Mouse (Mus musculus) liver, embryonic 11.5 days (tissue): Measurements from ENCODE around the gene Dcaf6. TPM values are rescaled to one million over a fixed set of nuclear protein-coding genes. Genes with fewer than 3 reads are reported as not detected.
A peak's percentile ranks its signal among the peaks of the same experiment; 100 is the strongest.

Experiments used
- ATAC-seq: fragments of 200-750 bp; cut with Nextera tagmentation; replicated peaks from 2 replicates; pipeline ENCODE4 v1.8.0; 2017; ENCODE audit warnings: moderate number of reproducible peaks, mild to moderate bottlenecking, moderate TSS enrichment, moderate library complexity; ENCODE audit not compliant: low FRiP score
- DNase-seq: peaks from one replicate; pipeline ENCODE4 v3.0.0-alpha.2; 2017; ENCODE audit warnings: low spot score
- H3K27ac ChIP-seq: fragments of 300-500 bp; sonication (generic); 2 replicates; pipeline ENCODE4 v1.5.1; 2014; ENCODE audit warnings: mild to moderate bottlenecking, low read depth, low read length, control low read depth
- H3K27me3 ChIP-seq: fragments of 300-500 bp; sonication (generic); replicated peaks from 2 replicates; pipeline ENCODE4 v1.6.1; 2014; ENCODE audit warnings: low read length, mixed read lengths; ENCODE audit not compliant: control insufficient read depth, insufficient read depth
- H3K36me3 ChIP-seq: fragments of 300-500 bp; sonication (generic); 2 replicates; pipeline ENCODE4 v1.6.1; 2014; ENCODE audit warnings: mild to moderate bottlenecking, low read length, moderate library complexity, mixed read lengths; ENCODE audit not compliant: control insufficient read depth, insufficient read depth
- H3K4me1 ChIP-seq: fragments of 300-500 bp; sonication (generic); replicated peaks from 2 replicates; pipeline ENCODE4 v1.6.1; 2014; ENCODE audit warnings: low read length, mixed read lengths; ENCODE audit not compliant: control insufficient read depth, insufficient read depth
- H3K4me2 ChIP-seq: fragments of 300-500 bp; sonication (generic); 2 replicates; pipeline ENCODE4 v1.6.1; 2014; ENCODE audit warnings: mild to moderate bottlenecking, control low read depth, moderate library complexity
- H3K4me3 ChIP-seq: fragments of 300-500 bp; sonication (generic); 2 replicates; pipeline ENCODE4 v1.5.1; 2014; ENCODE audit warnings: low read depth, low read length, control low read depth
- H3K9ac ChIP-seq: fragments of 300-500 bp; sonication (generic); 2 replicates; pipeline ENCODE4 v1.6.1; 2014; ENCODE audit warnings: low read depth, low read length, control low read depth
- H3K9me3 ChIP-seq: fragments of 300-500 bp; sonication (generic); 2 replicates; pipeline ENCODE4 v1.6.1; 2016; ENCODE audit warnings: low read length, inconsistent platforms, mixed read lengths; ENCODE audit not compliant: control insufficient read depth
- WGBS: fragments of 180-500 bp; shearing (Covaris S2); extraction: QIAGEN DNeasy Blood & Tissue Kit; methylation state at CpG from one replicate; pipeline ENCODE4 v1.1.7; 2014; 5-methylcytosine and 5-hydroxymethylcytosine counted together
- polyA plus RNA-seq: library from polyadenylated mRNA; unstranded; fragments of >200 nt; fragmentation: Nextera tagmentation; extraction: Ambion mirVana; gene quantifications from 2 replicates; pipeline ENCODE4 v1.2.1, GENCODE M21; 2014

Dcaf6 gene
- polyA plus RNA-seq, 1 experiment from 2014 or later: 15.9 TPM

GRCm38 (mm10) chr1:165393033-165393432, 67.2 kb downstream of the Dcaf6 start:
- 70% methylated on average over 1 of the region's 1 CpGs for WGBS
- Histone ChIP-seq H3K36me3 (no peaks in the 10 kb centered on the region), H3K27me3 (no peaks in the 10 kb centered on the region), H3K27ac (no peak overlapping the region), H3K9ac (no peak overlapping the region), H3K4me3 (no peak overlapping the region), H3K9me3 (no peaks in the 10 kb centered on the region), H3K4me2 (no peak overlapping the region), H3K4me1 (peaks cover 13% of the 10 kb centered on the region)
- DNase-seq: no peak
- ATAC-seq: no peak

- Histone ChIP-seq H3K9me3 (no peaks in the 10 kb centered on the region), H3K27me3 (no peaks in the 10 kb centered on the region), H3K4me2 (no peak overlapping the region), H3K27ac (no peak overlapping the region), H3K4me3 (no peak overlapping the region), H3K4me1 (no peaks in the 10 kb centered on the region), H3K36me3 (no peaks in the 10 kb centered on the region; the same call in 1 of the 2 replicates), H3K9ac (no peak overlapping the region)
- 77% methylated on average over 5 of the region's 5 CpGs for WGBS
- ATAC-seq (no peak), DNase-seq (no peak)
Measured at GRCm38 (mm10) chr1:165388716-165389115, 71.6 kb downstream of the Dcaf6 start.

- Histone ChIP-seq H3K4me2 (no peak overlapping the region), H3K27ac (no peak overlapping the region), H3K9me3 (no peaks in the 10 kb centered on the region), H3K27me3 (no peaks in the 10 kb centered on the region), H3K9ac (no peak overlapping the region), H3K4me3 (no peak overlapping the region), H3K4me1 (no peaks in the 10 kb centered on the region), H3K36me3 (no peaks in the 10 kb centered on the region; the same call in 1 of the 2 replicates)
- ATAC-seq (no peak), DNase-seq (no peak)
- 86% methylated on average over 9 of the region's 9 CpGs for WGBS
Measured at GRCm38 (mm10) chr1:165386525-165386923, 73.8 kb downstream of the Dcaf6 start.

- Histone ChIP-seq H3K9ac (no peak overlapping the region), H3K27me3 (no peaks in the 10 kb centered on the region), H3K4me3 (no peak overlapping the region), H3K27ac (no peak overlapping the region), H3K4me2 (no peak overlapping the region), H3K36me3 (no peaks in the 10 kb centered on the region; the same call in 1 of the 2 replicates), H3K9me3 (no peaks in the 10 kb centered on the region), H3K4me1 (no peaks in the 10 kb centered on the region)
- whole genome bisulfite sequencing: 87% methylated on average over 14 of the region's 14 CpGs
- no peak for DNase-seq
- ATAC-seq: no peak
Measured at GRCm38 (mm10) chr1:165385810-165386524, 74.3 kb downstream of the Dcaf6 start.

GRCm38 (mm10) chr1:165373839-165374238, 86.4 kb downstream of the Dcaf6 start:
- Histone ChIP-seq H3K4me2 (no peak overlapping the region), H3K9ac (no peak overlapping the region), H3K36me3 (no peaks in the 10 kb centered on the region), H3K27ac (no peak overlapping the region), H3K27me3 (no peaks in the 10 kb centered on the region), H3K9me3 (no peaks in the 10 kb centered on the region), H3K4me1 (no peaks in the 10 kb centered on the region), H3K4me3 (no peak overlapping the region)
- ATAC-seq (no peak), DNase-seq (no peak)
- WGBS: 73% methylated on average over 9 of the region's 9 CpGs

- 94% methylated on average over 4 of the region's 4 CpGs for WGBS
- H3K4me1 ChIP-seq: no peaks in the 10 kb centered on the region
- H3K27me3 ChIP-seq: no peaks in the 10 kb centered on the region
- DNase-seq (no peak), ATAC-seq (no peak)
- no peak overlapping the region for H3K4me2 ChIP-seq
- H3K9me3 ChIP-seq: no peaks in the 10 kb centered on the region
- H3K4me3 ChIP-seq: no peak overlapping the region
- H3K27ac ChIP-seq: no peak overlapping the region
- no peak overlapping the region for H3K9ac ChIP-seq
- H3K36me3 ChIP-seq: no peaks in the 10 kb centered on the region
Measured at GRCm38 (mm10) chr1:165370990-165371389, 89.3 kb downstream of the Dcaf6 start.

- Histone ChIP-seq H3K9ac (no peak overlapping the region), H3K27ac (no peak overlapping the region), H3K27me3 (no peaks in the 10 kb centered on the region), H3K4me1 (no peaks in the 10 kb centered on the region), H3K9me3 (no peaks in the 10 kb centered on the region), H3K36me3 (no peaks in the 10 kb centered on the region), H3K4me3 (no peak overlapping the region), H3K4me2 (no peak overlapping the region)
- WGBS: 92% methylated on average over 3 of the region's 3 CpGs
- DNase-seq: no peak
- no peak for ATAC-seq
Measured at GRCm38 (mm10) chr1:165365057-165365456, 95.2 kb downstream of the Dcaf6 start.

- Histone ChIP-seq H3K4me1 (no peaks in the 10 kb centered on the region), H3K27ac (no peak overlapping the region), H3K27me3 (no peaks in the 10 kb centered on the region), H3K9me3 (no peaks in the 10 kb centered on the region), H3K4me3 (no peak overlapping the region), H3K36me3 (no peaks in the 10 kb centered on the region), H3K9ac (no peak overlapping the region), H3K4me2 (no peak overlapping the region)
- no peak for DNase-seq
- no peak for ATAC-seq
- 79% methylated on average over 2 of the region's 2 CpGs for WGBS
Measured at GRCm38 (mm10) chr1:165363271-165363670, 97.0 kb downstream of the Dcaf6 start.

GRCm38 (mm10) chr1:165356347-165356746, 103.9 kb downstream of the Dcaf6 start:
- Histone ChIP-seq H3K4me3 (no peak overlapping the region), H3K36me3 (no peaks in the 10 kb centered on the region), H3K4me1 (peaks cover 6% of the 10 kb centered on the region), H3K9ac (no peak overlapping the region), H3K27me3 (no peaks in the 10 kb centered on the region), H3K27ac (no peak overlapping the region), H3K4me2 (peak overlapping the region; percentile 27; the same call in 1 of the 2 replicates), H3K9me3 (no peaks in the 10 kb centered on the region)
- 5% methylated on average over 2 of the region's 2 CpGs for WGBS
- no peak for DNase-seq
- peak; percentile 77 for ATAC-seq
